Mouse (Mus musculus) left cerebral cortex, adult 2 months (tissue): ENCODE results near the gene Catip. TPM values are rescaled to one million over a fixed set of nuclear protein-coding genes. Genes with fewer than 3 reads are reported as not detected.
A peak's percentile ranks its signal among the peaks of the same experiment; 100 is the strongest.
"Not testable (repeated sequence)": the region's sequence is repeated elsewhere in the genome, so short reads cannot be mapped to it uniquely, and the experiment has no call there.

Source experiments
- DNase-seq, 2 experiments: peaks; one replicate each; pipeline ENCODE4 v3.0.0; 2021 to 2022; ENCODE audit warnings: low spot score in 2 of 2, mixed read lengths in 1 of 2; ENCODE audit errors: extremely low spot score in 1 of 2
- H3K27ac ChIP-seq: fragments of 200-600 bp; 2 replicates; pipeline ENCODE4 v1.8.1; 2022
- H3K4me3 ChIP-seq: fragments of 200-600 bp; 2 replicates; pipeline ENCODE4 v1.8.1; 2022
- CTCF ChIP-seq: fragments of 200-600 bp; IDR thresholded peaks from 2 replicates; pipeline ENCODE4 v1.8.1; 2022; ENCODE audit warnings: antibody characterized with exemption, mild to moderate bottlenecking, moderate library complexity
- intact Hi-C: fragments of 180-260 bp; cut with DNase I; formaldehyde crosslinking; loops from one replicate; pipeline ENCODE4 v1.15.1; 2025
- long read RNA-seq, 2 experiments: library from polyadenylated mRNA; stranded (forward); transcript quantifications; one replicate each; pipeline ENCODE4 v2.0.0; 2021; ENCODE audit warnings: borderline mapping rate in 2 of 2
- total RNA-seq, 2 experiments: library from RNA; stranded (reverse); gene quantifications; 2 replicates each; pipeline ENCODE4 v1.2.3; 2021

Catip gene
- 1 to 10 TPM in 1 of 2 experiments, under 1 TPM in 1; 0.54 to 1.9 TPM for total RNA-seq
- long read RNA-seq, experiment 1, partial matches to known transcripts = 0 of 3 reads
- long read RNA-seq, experiment 1, other reads (novel, unspliced or antisense) = 1 of 3 reads
- long read RNA-seq, experiment 2, partial matches to known transcripts = 0 of 1 reads
- long read RNA-seq, experiment 2, other reads (novel, unspliced or antisense) = 1 of 1 reads

- TF ChIP-seq CTCF = peak; percentile 89
- intact Hi-C loops = loop anchor here (1.0 to 5.0 kb wide), 3 partner anchors 49 to 155 kb away; no protein-coding TSS in a partner anchor
- DNase-seq = peak; percentile 61 to 67
- H3K27ac ChIP-seq = peak within 1 kb of the TSS; percentile 37; the same call in 1 of the 2 replicates
- peak within 1 kb of the TSS; percentile 6; the same call in 1 of the 2 replicates for H3K4me3 ChIP-seq
These were observed at the start of gene Catip for GRCm38 (mm10) chr1:74361812-74362211. Gene Catip, plus strand, starts transcription at chr1:74362108.

GRCm38 (mm10) chr1:74313049-74313692 lies 48.7 kb upstream of the Catip start:
- Histone ChIP-seq H3K27ac (no peak overlapping the region), H3K4me3 (no peak overlapping the region)
- intact Hi-C loops = loop anchor here (1.0 to 2.0 kb wide), 3 partner anchors 48 to 139 kb away; no protein-coding TSS in a partner anchor
- peak; percentile 46 to 66 for DNase-seq
- TF ChIP-seq CTCF = peak; percentile 84

- H3K27ac ChIP-seq = no peak overlapping the region
- DNase-seq = no peak
- intact Hi-C loops = no loop called here
- no peak overlapping the region for H3K4me3 ChIP-seq
- TF ChIP-seq CTCF = no peak
These were observed 47.1 kb upstream of the Catip start for GRCm38 (mm10) chr1:74314796-74315195.

GRCm38 (mm10) chr1:74316114-74316827 lies 45.6 kb upstream of the Catip start:
- DNase-seq = no peak
- no peak overlapping the region for H3K4me3 ChIP-seq
- H3K27ac ChIP-seq = no peak overlapping the region
- intact Hi-C loops = no loop called here
- no peak for TF ChIP-seq CTCF

GRCm38 (mm10) chr1:74318711-74319110 lies 43.2 kb upstream of the Catip start:
- DNase-seq = no peak
- Histone ChIP-seq H3K4me3 (no peak overlapping the region), H3K27ac (no peak overlapping the region)
- TF ChIP-seq CTCF = no peak
- intact Hi-C loops = no loop called here

GRCm38 (mm10) chr1:74321396-74321795 lies 40.5 kb upstream of the Catip start:
- no peak overlapping the region for H3K27ac ChIP-seq
- TF ChIP-seq CTCF = no peak
- intact Hi-C loops = no loop called here
- DNase-seq = no peak
- no peak overlapping the region for H3K4me3 ChIP-seq

- H3K4me3 ChIP-seq, DNase-seq, H3K27ac ChIP-seq, intact Hi-C loops: not testable (repeated sequence)
- peak; percentile 20 for TF ChIP-seq CTCF
These were observed 35.0 kb upstream of the Catip start for GRCm38 (mm10) chr1:74326916-74327315.

GRCm38 (mm10) chr1:74329899-74330431 lies 31.9 kb upstream of the Catip start:
- Histone ChIP-seq H3K4me3 (no peak overlapping the region), H3K27ac (no peak overlapping the region)
- no peak for DNase-seq
- no peak for TF ChIP-seq CTCF
- intact Hi-C loops = no loop called here

GRCm38 (mm10) chr1:74331046-74331681 lies 30.7 kb upstream of the Catip start:
- no peak overlapping the region for H3K4me3 ChIP-seq
- intact Hi-C loops = no loop called here
- peak overlapping the region; percentile 50; the same call in 1 of the 2 replicates for H3K27ac ChIP-seq
- DNase-seq = no peak
- TF ChIP-seq CTCF = no peak

GRCm38 (mm10) chr1:74332241-74332763 lies 29.6 kb upstream of the Catip start:
- Histone ChIP-seq H3K4me3 (peak overlapping the region; percentile 54), H3K27ac (peak overlapping the region; percentile 50)
- intact Hi-C loops = no loop called here
- peak; percentile 50 for TF ChIP-seq CTCF
- peak; percentile 96 to 97 for DNase-seq

- intact Hi-C loops = no loop called here
- DNase-seq = no peak
- Histone ChIP-seq H3K27ac (peak overlapping the region; percentile 50), H3K4me3 (peak overlapping the region; percentile 54)
- no peak for TF ChIP-seq CTCF
These were observed 29.0 kb upstream of the Catip start for GRCm38 (mm10) chr1:74332930-74333329.
